In genomic region chr3:116401436-116401835, GRCm38 (mm10) we compare ENCODE assay signal across 7 mouse cellular contexts.
"Had no signal": no experiment of that assay in that cellular context is flagged by ENCODE, and none has a peak within 500 bp of the region (broad histone marks: within the 10 kb centered on the region; RNA-seq: fewer than 3 reads in every experiment).

No protein-coding gene starts in this region.

- H3K4me2 ChIP-seq: limb, embryonic 13.5 days; midbrain, embryonic 13.5 days had no signal

- H3K9ac ChIP-seq: limb, embryonic 13.5 days; liver, embryonic 14.5 days; midbrain, embryonic 13.5 days had no signal

- H3K27ac ChIP-seq: limb, embryonic 13.5 days; liver, embryonic 14.5 days; midbrain, embryonic 13.5 days had no signal

- H3K9me3 ChIP-seq: limb, embryonic 13.5 days; midbrain, embryonic 13.5 days had no signal

- H3K27me3 ChIP-seq: limb, embryonic 13.5 days; midbrain, embryonic 13.5 days had no signal

- DNase-seq: kidney, postnatal 14 days; left cerebral cortex, postnatal 4 days; lung, adult 18-20 months; thymus, postnatal 4 days had no signal

- H3K4me3 ChIP-seq: limb, embryonic 13.5 days; midbrain, embryonic 13.5 days had no signal

- ATAC-seq: midbrain, embryonic 13.5 days had no signal

- H3K36me3 ChIP-seq: limb, embryonic 13.5 days; midbrain, embryonic 13.5 days had no signal
